Mouse (Mus musculus) MEL (cell line): ENCODE results near the gene Hspa12a. TPM values are rescaled to one million over a fixed set of nuclear protein-coding genes. Genes with fewer than 3 reads are reported as not detected.

Experiments used
- DNase-seq: peaks from one replicate; pipeline ENCODE4 v3.0.0; 2011; ENCODE audit warnings: low read depth, low spot score
- H3K27ac ChIP-seq: 2 replicates; pipeline ENCODE4 v1.5.1; 2012; ENCODE audit warnings: low read depth, mild to moderate bottlenecking, control low read depth, low read length, moderate library complexity; ENCODE audit not compliant: control insufficient read depth
- H3K27me3 ChIP-seq, 2 experiments: fragments of 150-350 bp in 1 of 2; sonication (generic) in 1 of 2; 2 replicates each; pipeline ENCODE4 v1.6.1; 2012; ENCODE audit warnings: low read length in 2 of 2, mild to moderate bottlenecking in 2 of 2, improper control_type of control experiment in 1 of 2, moderate library complexity in 1 of 2; ENCODE audit not compliant: insufficient read depth in 2 of 2, control insufficient read depth in 1 of 2
- H3K36me3 ChIP-seq, 2 experiments: 2 replicates each; pipeline ENCODE4 v1.6.1; 2012 to 2014; ENCODE audit warnings: low read length in 2 of 2, improper control_type of control experiment in 1 of 2, inconsistent platforms in 1 of 2, mild to moderate bottlenecking in 1 of 2; ENCODE audit not compliant: insufficient read depth in 2 of 2, control insufficient read depth in 1 of 2
- H3K4me1 ChIP-seq, 2 experiments: fragments of 150-350 bp in 1 of 2; sonication (generic) in 1 of 2; 2 replicates each; pipeline ENCODE4 v1.6.1; 2012; ENCODE audit warnings: low read length in 2 of 2, improper control_type of control experiment in 1 of 2, mild to moderate bottlenecking in 1 of 2; ENCODE audit not compliant: insufficient read depth in 2 of 2, control insufficient read depth in 1 of 2
- H3K4me3 ChIP-seq, 2 experiments: fragments of 150-350 bp in 1 of 2; sonication (generic) in 1 of 2; 2 replicates each; pipeline ENCODE4 v1.5.1; 2012; ENCODE audit warnings: low read depth in 2 of 2, low read length in 2 of 2, mild to moderate bottlenecking in 2 of 2, moderate library complexity in 2 of 2, control low read depth in 1 of 2, improper control_type of control experiment in 1 of 2; ENCODE audit not compliant: control insufficient read depth in 1 of 2, insufficient read depth in 1 of 2
- H3K79me2 ChIP-seq: 2 replicates; pipeline ENCODE4 v1.6.1; 2012; ENCODE audit warnings: mild to moderate bottlenecking, low read length, moderate library complexity; ENCODE audit not compliant: control insufficient read depth, poor library complexity, insufficient read depth
- H3K9ac ChIP-seq: 2 replicates; pipeline ENCODE4 v1.6.1; 2012; ENCODE audit warnings: low read depth, mild to moderate bottlenecking, control low read depth, low read length, moderate library complexity; ENCODE audit not compliant: control insufficient read depth, poor library complexity, severe bottlenecking
- H3K9me3 ChIP-seq: fragments of 150-350 bp; sonication (generic); replicated peaks from 2 replicates; pipeline ENCODE4 v1.6.1; 2012; ENCODE audit warnings: mild to moderate bottlenecking, low read length, improper control_type of control experiment, moderate library complexity; ENCODE audit not compliant: insufficient read depth
- CHD1 ChIP-seq: IDR thresholded peaks from 2 replicates; pipeline ENCODE4 v1.6.1; 2012; ENCODE audit warnings: low read depth, mild to moderate bottlenecking, inconsistent platforms, low read length, improper control_type of control experiment
- CTCF ChIP-seq, 3 experiments: IDR thresholded peaks in 2 of 3; conservative IDR thresholded peaks in 1 of 3; 2 replicates each; pipeline ENCODE4 v1.5.1; 2011 to 2012; ENCODE audit warnings: low read length in 3 of 3, low read depth in 2 of 3, mild to moderate bottlenecking in 2 of 3, improper control_type of control experiment in 1 of 3, inconsistent platforms in 1 of 3, mixed read lengths in 1 of 3, moderate library complexity in 1 of 3; ENCODE audit not compliant: control insufficient read depth in 1 of 3, insufficient read depth in 1 of 3, poor library complexity in 1 of 3, severe bottlenecking in 1 of 3
- ELF1 ChIP-seq: IDR thresholded peaks from 2 replicates; pipeline ENCODE4 v1.6.1; 2014; ENCODE audit warnings: low read depth, mild to moderate bottlenecking, inconsistent platforms, low read length, improper control_type of control experiment, moderate library complexity
- EP300 ChIP-seq, 2 experiments: IDR thresholded peaks; 2 replicates each; pipeline ENCODE4 v1.6.1; 2011; ENCODE audit warnings: improper control_type of control experiment in 2 of 2, low read length in 2 of 2, low read depth in 1 of 2, mild to moderate bottlenecking in 1 of 2
- GABPA ChIP-seq: IDR thresholded peaks from 2 replicates; pipeline ENCODE4 v1.6.1; 2012; ENCODE audit warnings: low read depth, mild to moderate bottlenecking, inconsistent platforms, low read length, improper control_type of control experiment, moderate library complexity
- HCFC1 ChIP-seq: IDR thresholded peaks from 2 replicates; pipeline ENCODE4 v1.6.1; 2012; ENCODE audit warnings: low read depth, mild to moderate bottlenecking, inconsistent platforms, low read length, improper control_type of control experiment, moderate library complexity
- JUND ChIP-seq: IDR thresholded peaks from 2 replicates; pipeline ENCODE4 v1.6.1; 2011; ENCODE audit warnings: low read depth, mild to moderate bottlenecking, improper control_type of control experiment, low read length
- KAT2A ChIP-seq: conservative IDR thresholded peaks from 2 replicates; pipeline ENCODE4 v1.6.1; 2012; ENCODE audit warnings: low read depth, low read length, improper control_type of control experiment, inconsistent platforms
- MAZ ChIP-seq: IDR thresholded peaks from 2 replicates; pipeline ENCODE4 v1.6.1; 2012; ENCODE audit warnings: low read depth, mild to moderate bottlenecking, inconsistent platforms, low read length, improper control_type of control experiment
- MXI1 ChIP-seq: IDR thresholded peaks from 2 replicates; pipeline ENCODE4 v1.6.1; 2011; ENCODE audit warnings: mild to moderate bottlenecking, low read depth, low read length, improper control_type of control experiment
- MYB ChIP-seq: IDR thresholded peaks from 2 replicates; pipeline ENCODE4 v1.6.1; 2011; ENCODE audit warnings: mild to moderate bottlenecking, low read depth, low read length, improper control_type of control experiment
- MYC ChIP-seq: IDR thresholded peaks from 2 replicates; pipeline ENCODE4 v1.6.1; 2011; ENCODE audit warnings: low read depth, mild to moderate bottlenecking, low read length, improper control_type of control experiment, moderate library complexity
- POLR2A ChIP-seq, 2 experiments: IDR thresholded peaks; 2 replicates each; pipeline ENCODE4 v1.6.1; 2011 to 2012; ENCODE audit warnings: low read length in 2 of 2, mild to moderate bottlenecking in 2 of 2, control low read depth in 1 of 2, improper control_type of control experiment in 1 of 2, low read depth in 1 of 2, moderate library complexity in 1 of 2; ENCODE audit not compliant: control insufficient read depth in 1 of 2, insufficient read depth in 1 of 2, poor library complexity in 1 of 2
- POLR2AphosphoS5 ChIP-seq: IDR thresholded peaks from 2 replicates; pipeline ENCODE4 v1.6.1; 2012; ENCODE audit warnings: low read depth, borderline replicate concordance, mild to moderate bottlenecking, inconsistent platforms, low read length, moderate library complexity, mixed read lengths
- SIN3A ChIP-seq: IDR thresholded peaks from 2 replicates; pipeline ENCODE4 v1.6.1; 2012; ENCODE audit warnings: low read length, improper control_type of control experiment, inconsistent platforms
- TAL1 ChIP-seq: IDR thresholded peaks from 2 replicates; pipeline ENCODE4 v1.6.1; 2012; ENCODE audit warnings: mild to moderate bottlenecking, inconsistent platforms, low read length, moderate library complexity, mixed read lengths
- TBP ChIP-seq: IDR thresholded peaks from 2 replicates; pipeline ENCODE4 v1.8.0; 2011; ENCODE audit warnings: low read depth, low read length, improper control_type of control experiment
- UBTF ChIP-seq: IDR thresholded peaks from 2 replicates; pipeline ENCODE4 v1.6.1; 2012; ENCODE audit warnings: low read depth, mild to moderate bottlenecking, inconsistent platforms, low read length, improper control_type of control experiment, moderate library complexity, borderline replicate concordance; ENCODE audit not compliant: insufficient read depth
- ZKSCAN1 ChIP-seq: IDR thresholded peaks from 2 replicates; pipeline ENCODE4 v1.6.1; 2012; ENCODE audit warnings: low read depth, mild to moderate bottlenecking, inconsistent platforms, low read length, improper control_type of control experiment, moderate library complexity
- ZNF384 ChIP-seq: IDR thresholded peaks from 2 replicates; pipeline ENCODE4 v1.6.1; 2012; ENCODE audit warnings: low read depth, mild to moderate bottlenecking, inconsistent platforms, low read length, improper control_type of control experiment
- polyA plus RNA-seq, 2 experiments: library from polyadenylated mRNA; stranded (reverse) in 1 of 2; unstranded in 1 of 2; fragments of >175 nt in 1 of 2; fragments of >200 nt in 1 of 2; gene quantifications; 2 replicates each; pipeline versions ENCODE4 v1.2.1 to v1.2.4; 2012; ENCODE audit warnings: low replicate concordance in 2 of 2, low read depth in 1 of 2; ENCODE audit not compliant: insufficient read length in 2 of 2, insufficient read depth in 1 of 2, missing spikeins in 1 of 2
- total RNA-seq: library from RNA; depleted of rRNA; stranded (reverse); fragments of 300-350 nt; gene quantifications from 2 replicates; pipeline ENCODE4 v1.2.3, GENCODE M21; 2012

The Hspa12a gene
- total and polyA plus RNA-seq, 3 experiments: not detected

DNA sequence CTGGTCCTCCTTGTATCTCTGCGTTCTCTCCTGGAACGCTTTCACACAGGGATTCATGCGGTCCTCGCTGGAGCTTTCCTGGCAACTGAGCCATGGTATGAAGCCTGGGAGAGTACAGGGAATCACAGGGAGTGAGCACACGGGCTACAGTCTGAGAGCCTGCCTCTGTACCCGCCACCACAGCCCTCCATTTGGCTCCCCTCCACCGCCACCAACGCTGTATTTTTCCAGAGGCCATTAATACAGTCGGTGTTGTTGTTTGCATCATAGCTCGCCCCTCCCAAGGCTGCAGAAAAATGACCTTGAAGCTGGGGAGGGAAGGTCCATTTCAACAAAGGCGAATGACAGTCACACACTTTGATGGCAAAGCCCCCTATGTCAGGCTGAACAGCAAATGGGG, 154.3 kb downstream of the Hspa12a start:
- Histone ChIP-seq H3K4me1 (no peaks in the 10 kb centered on the region), H3K36me3 (no peaks in the 10 kb centered on the region)
- no peak for DNase-seq
- TF ChIP-seq MYC: no peak
- TF ChIP-seq TBP: no peak
- no peak for TF ChIP-seq CTCF (IDR thresholded peaks at IDR 0.05 in 2 of 3, conservative IDR thresholded peaks at IDR 0.05 in 1 of 3; ENCODE audit: control insufficient read depth in 1 of 3, insufficient read depth in 1 of 3, low read depth in 2 of 3, low read length in 3 of 3, poor library complexity in 1 of 3, severe bottlenecking in 1 of 3)
- no peak for TF ChIP-seq ZNF384
- no peak for TF ChIP-seq MXI1
- no peak for TF ChIP-seq GABPA
- TF ChIP-seq ZKSCAN1: no peak
- no peak for TF ChIP-seq SIN3A
- TF ChIP-seq EP300 (IDR thresholded peaks at IDR 0.05; ENCODE audit: low read depth in 1 of 2, low read length in 2 of 2): no peak
- TF ChIP-seq TAL1: no peak
- TF ChIP-seq MYB: no peak
- no peak for TF ChIP-seq KAT2A
- no peak for TF ChIP-seq MAZ
- no peak for TF ChIP-seq HCFC1
- TF ChIP-seq, all 39 proteins: peak for 0
- Histone ChIP-seq H3K27me3 (no peaks in the 10 kb centered on the region), H3K79me2 (no peaks in the 10 kb centered on the region), H3K27ac (no peak overlapping the region), H3K4me3 (no peak overlapping the region), H3K9ac (no peak overlapping the region), H3K9me3 (no peaks in the 10 kb centered on the region)

DNA sequence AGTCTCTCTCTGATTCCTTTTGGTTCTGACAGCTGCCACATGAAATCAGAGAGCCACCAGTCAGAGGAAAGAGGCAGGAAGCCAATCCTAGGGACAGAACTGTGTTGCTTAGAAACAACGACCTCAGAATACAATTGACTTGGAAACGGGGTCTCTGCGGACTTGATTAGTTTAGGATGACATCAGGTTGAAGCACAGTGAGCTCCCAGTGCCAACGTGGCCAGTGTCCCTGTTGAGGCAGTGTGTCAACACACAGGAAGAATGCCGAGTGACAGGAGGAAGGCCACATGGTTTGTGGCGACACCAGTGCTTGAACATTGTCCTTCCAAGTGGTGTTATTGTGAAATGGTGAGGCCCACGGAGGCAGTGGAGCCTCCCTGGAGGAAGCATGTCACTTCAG, 159.5 kb downstream of the Hspa12a start:
- no peaks in the 10 kb centered on the region for H3K36me3 ChIP-seq
- no peak overlapping the region for H3K4me3 ChIP-seq
- no peak for DNase-seq
- no peaks in the 10 kb centered on the region for H3K27me3 ChIP-seq
- no peak for TF ChIP-seq UBTF
- no peak for TF ChIP-seq KAT2A
- no peak for TF ChIP-seq ELF1
- no peak for TF ChIP-seq MAZ
- TF ChIP-seq TBP: no peak
- TF ChIP-seq POLR2A (IDR thresholded peaks at IDR 0.05; ENCODE audit: control insufficient read depth in 1 of 2, insufficient read depth in 1 of 2, low read depth in 1 of 2, low read length in 2 of 2, poor library complexity in 1 of 2): no peak
- no peak for TF ChIP-seq POLR2AphosphoS5
- no peak for TF ChIP-seq TAL1
- TF ChIP-seq JUND: no peak
- TF ChIP-seq CHD1: no peak
- TF ChIP-seq MYB: no peak
- no peak for TF ChIP-seq ZNF384
- H3K4me1 ChIP-seq: no peaks in the 10 kb centered on the region
- H3K27ac ChIP-seq: no peak overlapping the region
- H3K9me3 ChIP-seq: no peaks in the 10 kb centered on the region
- no peak overlapping the region for H3K9ac ChIP-seq
- H3K79me2 ChIP-seq: no peaks in the 10 kb centered on the region
